Mouse (Mus musculus) lung, postnatal 0 days (tissue): ENCODE measurements at regions not wholly inside any gene's neighbourhood (a gene's known extent, or its start where the extent isn't known, plus 50 kb on each side); places are given as distances from the start of the nearest gene placed in this dataset.

Experiments used
- CTCF ChIP-seq: IDR thresholded peaks from 2 replicates; pipeline ENCODE4 v1.5.1; 2016; ENCODE audit warnings: antibody characterized with exemption, mild to moderate bottlenecking
- EP300 ChIP-seq: IDR thresholded peaks from 2 replicates; pipeline ENCODE4 v1.6.1; 2016; ENCODE audit warnings: antibody characterized with exemption, mild to moderate bottlenecking, control low read depth

DNA sequence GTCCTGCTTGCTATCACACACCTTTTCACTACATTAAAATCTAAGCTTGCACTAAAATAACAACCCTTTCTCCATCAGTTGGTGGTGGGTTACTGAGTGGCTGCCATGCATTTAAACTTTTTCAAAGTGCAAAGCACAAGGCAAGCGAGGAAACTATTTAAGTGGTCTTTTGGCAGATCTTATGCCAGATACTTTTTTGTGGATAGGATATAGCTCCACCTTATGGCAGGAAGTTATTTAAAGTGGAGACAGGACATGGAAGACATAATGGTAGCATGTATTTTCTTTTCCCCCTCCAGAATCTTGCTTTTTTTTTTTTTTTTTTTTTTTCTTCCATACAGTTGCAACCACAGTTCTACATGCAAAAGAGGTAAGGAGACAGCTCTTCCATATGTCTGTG, 150.3 kb downstream of the Anxa1 start:
- TF ChIP-seq CTCF (peak; percentile 8; the same call in 1 of the 2 replicates), EP300 (no peak)
